Mouse (Mus musculus): ENCODE data around the gene Gm1043. TPM values are rescaled to one million over a fixed set of nuclear protein-coding genes. Genes with fewer than 3 reads are reported as not detected.

Gene Gm1043
- polyA plus RNA-seq, 1 experiment from 2014 or later = 0.36 TPM

DNA sequence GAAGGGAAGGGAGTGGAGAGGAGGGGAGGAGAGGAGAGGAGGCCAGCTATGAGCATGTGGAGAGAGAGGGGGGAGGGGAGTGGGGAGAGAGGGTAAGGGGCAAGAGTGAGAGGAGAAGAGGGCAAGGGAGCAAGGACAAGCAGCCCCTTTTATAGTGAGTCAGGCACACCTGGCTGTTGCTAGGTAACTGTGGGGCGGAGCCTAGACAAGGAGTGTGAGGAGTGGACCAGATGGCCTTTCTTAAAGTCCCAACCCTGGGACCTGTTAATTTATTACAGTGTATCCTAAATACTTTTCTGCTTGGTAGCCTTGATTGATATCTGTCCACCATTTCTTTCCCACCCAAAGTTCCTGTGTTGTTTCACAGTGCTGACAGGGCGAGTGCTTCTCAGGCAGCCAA, 36.1 kb upstream of the Gm1043 start:
- Histone ChIP-seq H3K4me3 (no peak overlapping the region), H3K4me1 (peaks cover 3% of the 10 kb centered on the region), H3K36me3 (no peaks in the 10 kb centered on the region), H3K4me2 (replicated peaks) (no peak overlapping the region), H3K27ac (no peak overlapping the region), H3K27me3 (no peaks in the 10 kb centered on the region), H3K9me3 (replicated peaks) (no peaks in the 10 kb centered on the region), H3K9ac (no peak overlapping the region)
- ATAC-seq (ENCODE audit: low FRiP score) = no peak
- WGBS = 84% methylated on average over 2 of the region's 2 CpGs

DNA sequence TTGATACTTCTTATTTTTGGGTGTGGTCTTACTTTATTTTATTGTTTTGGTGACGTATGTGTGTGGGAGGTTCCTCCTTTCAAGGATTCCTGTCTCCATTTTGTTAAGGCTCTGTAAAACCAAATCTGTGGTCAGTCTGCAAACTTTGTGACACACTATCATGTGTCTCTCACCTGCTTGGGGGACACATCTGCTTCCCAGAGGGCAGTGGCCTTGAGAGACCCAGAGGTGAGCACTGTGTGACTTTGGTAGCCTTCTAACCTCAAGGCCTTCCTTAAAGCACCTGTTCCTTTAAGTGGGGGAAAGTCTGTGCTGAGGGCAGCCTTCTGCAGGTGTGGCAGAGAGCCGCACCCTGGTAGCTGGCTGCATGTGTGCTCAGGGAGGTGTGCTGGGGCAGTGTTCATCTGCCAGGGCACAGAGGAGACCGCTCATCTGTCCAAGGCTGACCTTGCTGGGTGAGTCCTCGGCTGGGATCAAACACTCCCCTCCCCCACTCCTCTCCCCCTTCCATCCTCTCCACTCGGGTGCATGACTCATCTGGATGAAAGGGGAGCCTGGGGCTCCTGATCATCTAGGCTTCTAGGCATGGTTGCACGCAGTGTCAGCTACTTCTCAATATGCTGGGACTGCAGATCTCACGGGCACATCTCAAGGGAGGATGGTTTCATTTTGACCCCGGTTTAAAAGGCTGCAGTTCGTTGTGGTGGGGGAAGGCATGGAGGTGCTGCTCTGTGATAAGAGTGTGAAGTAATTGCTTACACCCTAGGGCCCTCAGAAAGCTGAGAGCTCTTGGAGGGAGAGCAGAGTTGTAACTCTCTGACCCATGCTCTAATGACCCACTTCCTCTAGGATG, 34.4 kb upstream of the Gm1043 start:
- 49% methylated on average over 9 of the region's 9 CpGs for WGBS
- H3K27me3 ChIP-seq = no peaks in the 10 kb centered on the region
- ATAC-seq (ENCODE audit: low FRiP score) = no peak

DNA sequence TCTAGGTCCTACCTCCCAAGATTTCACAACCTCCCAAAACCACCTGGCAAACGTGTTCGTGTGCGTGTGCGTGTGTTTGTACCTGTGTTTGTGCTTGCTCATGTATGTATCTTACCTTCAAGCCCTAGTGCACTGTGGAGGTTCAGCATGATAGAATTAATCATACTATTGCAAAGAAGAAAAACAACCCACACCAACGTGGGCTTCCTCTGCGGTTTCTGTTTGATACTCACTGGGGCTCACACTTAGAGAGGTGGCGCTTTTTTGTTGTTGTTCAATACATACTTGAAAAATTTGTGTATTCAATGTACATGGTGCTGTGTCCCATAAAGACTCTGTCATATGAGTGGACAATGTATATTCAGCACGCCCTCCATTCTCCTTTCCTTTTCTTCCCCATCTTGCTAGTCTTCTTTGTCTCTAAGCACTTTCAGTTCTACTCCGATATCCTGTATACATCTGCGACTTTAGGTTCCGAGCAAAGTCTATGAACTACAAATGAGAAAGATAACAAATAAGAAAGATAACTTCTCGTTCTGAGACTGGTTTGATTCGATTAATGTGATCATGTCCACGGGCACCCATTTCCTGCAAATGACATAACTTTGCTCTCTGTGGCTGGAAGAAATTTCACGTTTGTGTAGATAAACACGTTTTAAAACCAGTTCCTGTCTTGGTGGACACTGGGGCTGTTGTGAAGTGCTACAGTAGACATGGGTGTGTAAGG, 33.6 kb upstream of the Gm1043 start:
- no peaks in the 10 kb centered on the region for H3K36me3 ChIP-seq
- no peaks in the 10 kb centered on the region for H3K9me3 ChIP-seq (replicated peaks)
- H3K4me3 ChIP-seq = no peak overlapping the region
- no peak overlapping the region for H3K9ac ChIP-seq
- WGBS = 91% methylated on average over 16 of the region's 16 CpGs
- H3K4me1 ChIP-seq = peaks cover 3% of the 10 kb centered on the region
- no peak overlapping the region for H3K27ac ChIP-seq
- H3K27me3 ChIP-seq = no peaks in the 10 kb centered on the region
- no peak overlapping the region for H3K4me2 ChIP-seq (replicated peaks)
- no peak for ATAC-seq (ENCODE audit: low FRiP score)

More for the DNA sequence above, 34.4 kb upstream of the Gm1043 start:
- Histone ChIP-seq H3K36me3 (no peaks in the 10 kb centered on the region), H3K4me3 (no peak overlapping the region), H3K27ac (no peak overlapping the region), H3K4me2 (replicated peaks) (no peak overlapping the region), H3K4me1 (peaks cover 3% of the 10 kb centered on the region), H3K9me3 (replicated peaks) (no peaks in the 10 kb centered on the region), H3K9ac (no peak overlapping the region)

DNA sequence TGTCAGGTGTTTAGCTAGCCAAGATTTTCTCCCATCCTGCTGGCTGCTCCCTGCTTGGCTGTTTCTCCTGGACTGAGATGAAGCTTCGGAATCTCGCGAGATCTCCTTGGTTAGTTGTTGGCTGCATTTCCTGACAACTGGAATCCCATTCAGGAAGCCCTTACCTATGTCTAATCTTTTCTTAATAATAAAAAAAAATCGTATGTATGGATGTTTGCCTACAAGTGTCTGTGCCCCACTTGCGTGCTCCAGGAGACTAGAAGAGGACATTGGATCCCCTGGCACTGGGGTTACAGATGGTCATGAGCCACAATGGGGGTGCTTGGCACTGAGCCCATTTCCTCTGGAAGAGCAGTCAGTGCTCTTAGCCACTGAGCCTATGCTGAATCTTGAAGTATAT, 32.3 kb upstream of the Gm1043 start:
- H3K27me3 ChIP-seq = no peaks in the 10 kb centered on the region
- peaks cover 3% of the 10 kb centered on the region for H3K4me1 ChIP-seq
- H3K4me2 ChIP-seq (replicated peaks) = no peak overlapping the region
- no peak overlapping the region for H3K27ac ChIP-seq
- no peaks in the 10 kb centered on the region for H3K9me3 ChIP-seq (replicated peaks)
- no peak overlapping the region for H3K4me3 ChIP-seq
- ATAC-seq (ENCODE audit: low FRiP score) = no peak
- H3K9ac ChIP-seq = no peak overlapping the region
- no peaks in the 10 kb centered on the region for H3K36me3 ChIP-seq
- 81% methylated on average over 5 of the region's 5 CpGs for WGBS

DNA sequence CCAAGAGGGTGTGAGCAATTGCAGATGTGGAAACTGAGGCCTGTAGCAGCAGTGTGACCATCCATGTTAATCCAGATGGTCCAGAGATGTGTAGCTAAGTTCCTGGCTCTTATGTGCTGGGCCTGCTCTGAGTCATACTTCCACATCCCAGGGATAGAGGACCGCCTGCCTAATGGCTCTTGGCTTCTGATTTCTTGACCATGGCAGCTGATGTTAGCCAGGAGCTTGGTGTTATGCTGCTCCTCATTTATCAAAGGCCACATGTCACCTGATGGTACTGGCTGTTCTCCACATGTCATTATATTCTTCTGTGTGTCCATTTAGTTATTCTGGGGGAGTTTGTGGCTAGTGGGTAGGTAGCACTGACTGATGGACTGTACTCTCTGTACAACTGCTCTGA, 29.4 kb upstream of the Gm1043 start:
- Histone ChIP-seq H3K4me1 (peaks cover 3% of the 10 kb centered on the region), H3K27ac (no peak overlapping the region), H3K4me2 (replicated peaks) (no peak overlapping the region), H3K27me3 (no peaks in the 10 kb centered on the region), H3K4me3 (no peak overlapping the region), H3K9ac (no peak overlapping the region), H3K9me3 (replicated peaks) (no peaks in the 10 kb centered on the region), H3K36me3 (no peaks in the 10 kb centered on the region)
- WGBS = 88% methylated on average over 1 of the region's 1 CpGs
- ATAC-seq (ENCODE audit: low FRiP score) = no peak

DNA sequence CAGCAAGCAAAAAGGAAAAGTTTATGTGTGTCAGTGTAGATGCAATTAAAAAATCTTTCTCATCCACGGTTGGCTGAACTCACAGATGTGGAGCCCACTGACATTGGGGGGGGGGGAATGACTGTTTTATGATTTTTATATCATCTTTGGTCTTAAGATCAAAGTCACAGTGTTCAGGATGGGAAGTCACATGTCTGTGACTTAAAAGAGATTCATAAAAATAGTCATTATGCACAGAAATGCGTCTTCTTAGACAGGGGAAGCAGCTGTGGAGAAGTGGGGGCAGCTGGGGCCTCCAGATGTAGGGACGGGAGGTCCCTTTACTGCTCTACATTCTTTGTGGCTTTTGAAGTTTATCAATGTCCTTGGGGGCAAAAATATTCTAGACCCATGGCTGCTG, 28.7 kb upstream of the Gm1043 start:
- ATAC-seq (ENCODE audit: low FRiP score) = no peak
- 85% methylated on average over 3 of the region's 3 CpGs for WGBS
- Histone ChIP-seq H3K4me3 (no peak overlapping the region), H3K4me1 (peaks cover 3% of the 10 kb centered on the region; the same call in 1 of the 2 replicates), H3K4me2 (replicated peaks) (no peak overlapping the region), H3K9me3 (replicated peaks) (no peaks in the 10 kb centered on the region), H3K27ac (no peak overlapping the region), H3K9ac (no peak overlapping the region), H3K27me3 (no peaks in the 10 kb centered on the region), H3K36me3 (no peaks in the 10 kb centered on the region)

DNA sequence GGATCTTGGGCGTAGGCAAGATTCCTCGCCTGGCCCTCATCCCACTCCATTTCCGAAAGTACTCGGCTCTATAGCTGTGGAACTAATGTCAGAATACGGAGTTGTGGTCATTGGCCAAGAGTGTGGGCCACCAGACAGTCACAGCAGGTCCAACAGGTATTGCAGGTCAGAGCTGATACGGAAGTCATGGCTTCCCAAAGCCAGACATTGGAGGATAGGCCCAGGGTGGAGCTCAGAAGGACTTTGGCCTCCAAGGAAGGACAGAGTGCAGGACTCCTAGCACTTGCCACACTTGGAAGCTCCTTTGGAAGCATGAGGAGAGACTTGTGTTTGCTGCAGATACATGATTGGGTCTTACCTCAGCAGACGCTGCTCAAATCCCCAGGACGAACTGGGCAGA, 23.6 kb upstream of the Gm1043 start:
- Histone ChIP-seq H3K4me1 (peaks cover 10% of the 10 kb centered on the region), H3K27ac (no peak overlapping the region), H3K36me3 (no peaks in the 10 kb centered on the region), H3K27me3 (no peaks in the 10 kb centered on the region), H3K4me3 (no peak overlapping the region), H3K9ac (no peak overlapping the region), H3K4me2 (replicated peaks) (no peak overlapping the region), H3K9me3 (replicated peaks) (no peaks in the 10 kb centered on the region)
- WGBS = 90% methylated on average over 8 of the region's 8 CpGs
- ATAC-seq (ENCODE audit: low FRiP score) = no peak

DNA sequence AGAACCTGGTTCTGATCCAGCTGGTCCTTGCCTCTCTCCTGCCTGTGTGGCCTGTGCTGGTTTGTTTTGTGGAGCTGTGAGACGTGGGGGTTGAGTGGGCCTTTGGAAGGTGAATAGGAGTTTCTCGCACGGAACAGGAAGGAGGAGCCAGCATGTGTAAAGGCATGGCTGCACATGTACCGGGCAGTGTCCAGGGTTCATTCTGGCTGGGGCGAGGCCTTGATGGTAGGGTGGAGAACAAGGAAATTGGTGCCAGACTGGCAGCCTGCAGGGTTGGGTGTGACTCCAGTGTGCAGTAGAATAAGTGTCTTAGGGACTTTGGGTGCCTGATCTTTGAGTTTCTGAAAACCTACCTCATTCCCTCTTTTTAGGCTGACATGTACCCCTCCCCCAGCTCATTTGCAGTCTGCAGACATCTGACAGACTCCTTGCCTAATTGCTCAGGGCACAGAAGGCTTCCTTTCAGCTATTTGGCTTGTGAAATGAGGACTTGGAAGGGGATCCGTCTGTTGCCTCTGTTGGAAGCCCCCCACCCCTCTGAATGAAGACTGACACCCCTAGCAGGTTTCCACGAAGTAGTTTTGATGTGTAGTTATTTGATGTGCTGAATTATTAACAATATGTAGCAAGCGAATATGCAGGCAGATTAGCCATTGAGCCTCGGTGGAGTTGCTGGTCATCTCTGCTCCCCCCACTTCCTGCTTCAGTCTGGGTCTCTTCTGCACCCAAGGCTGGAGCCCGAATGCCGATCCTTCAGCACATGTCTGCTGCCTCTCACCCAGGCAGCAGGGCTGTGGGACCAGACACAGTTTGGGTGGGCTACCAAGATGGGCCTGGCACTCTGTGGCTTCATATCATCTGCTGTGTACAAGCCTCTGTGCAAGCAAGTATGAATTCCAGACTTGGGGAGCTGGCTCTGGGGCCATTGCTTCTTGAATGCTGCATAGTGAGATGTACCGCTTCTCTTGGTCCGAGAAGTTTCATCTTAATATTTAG, 20.4 kb upstream of the Gm1043 start:
- ATAC-seq (ENCODE audit: low FRiP score) = no peak
- Histone ChIP-seq H3K4me3 (no peak overlapping the region), H3K9me3 (replicated peaks) (no peaks in the 10 kb centered on the region), H3K27ac (no peak overlapping the region), H3K4me1 (peaks cover 10% of the 10 kb centered on the region), H3K36me3 (no peaks in the 10 kb centered on the region), H3K4me2 (replicated peaks) (no peak overlapping the region), H3K9ac (no peak overlapping the region), H3K27me3 (no peaks in the 10 kb centered on the region)
- 62% methylated on average over 13 of the region's 13 CpGs for WGBS

DNA sequence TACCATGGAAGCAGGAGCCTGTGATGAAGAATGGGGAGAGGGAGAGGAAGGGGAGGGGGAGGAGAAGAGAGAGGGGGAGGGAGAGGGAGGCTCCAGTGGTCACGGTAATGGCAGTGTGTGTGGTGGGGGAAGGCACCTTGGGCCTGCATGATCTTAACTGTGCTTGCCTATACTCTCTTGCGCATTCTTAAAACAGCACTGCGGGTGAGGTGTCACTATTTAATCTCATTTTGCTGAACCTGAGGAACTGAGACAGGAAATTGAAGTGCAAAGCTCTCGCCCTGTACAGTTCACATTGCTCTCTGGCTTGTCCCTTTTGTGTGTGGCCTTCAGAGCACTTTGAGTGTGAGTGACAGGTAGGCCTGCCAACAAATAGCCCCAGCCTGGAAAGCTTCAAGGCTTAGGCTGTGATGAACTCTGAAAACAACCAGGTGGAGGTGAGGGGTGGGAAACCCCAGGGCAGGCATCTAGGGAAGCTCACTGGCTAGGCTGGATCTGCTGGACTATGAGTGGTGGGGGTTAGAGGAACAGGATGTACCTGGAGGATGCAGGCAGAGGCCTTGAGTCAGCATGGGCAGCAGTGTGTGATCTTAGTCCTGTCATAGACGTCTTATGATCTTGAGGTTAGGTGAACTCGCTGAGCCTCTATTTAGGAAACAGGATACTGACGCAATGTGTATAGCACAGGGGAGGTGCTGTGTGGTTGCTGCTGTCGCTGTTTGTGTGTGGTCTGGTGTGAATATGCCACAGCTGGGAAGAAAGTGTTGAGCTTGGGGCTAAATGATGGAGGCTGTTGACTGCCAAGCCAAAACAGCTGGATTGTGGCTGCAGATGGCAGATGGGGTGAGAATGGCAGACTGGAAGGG, 18.2 kb upstream of the Gm1043 start:
- Histone ChIP-seq H3K9me3 (replicated peaks) (no peaks in the 10 kb centered on the region), H3K4me2 (replicated peaks) (no peak overlapping the region), H3K36me3 (no peaks in the 10 kb centered on the region), H3K9ac (no peak overlapping the region), H3K4me3 (no peak overlapping the region), H3K27ac (no peak overlapping the region), H3K27me3 (no peaks in the 10 kb centered on the region), H3K4me1 (peaks cover 10% of the 10 kb centered on the region)
- 72% methylated on average over 8 of the region's 8 CpGs for WGBS
- ATAC-seq (ENCODE audit: low FRiP score) = no peak

DNA sequence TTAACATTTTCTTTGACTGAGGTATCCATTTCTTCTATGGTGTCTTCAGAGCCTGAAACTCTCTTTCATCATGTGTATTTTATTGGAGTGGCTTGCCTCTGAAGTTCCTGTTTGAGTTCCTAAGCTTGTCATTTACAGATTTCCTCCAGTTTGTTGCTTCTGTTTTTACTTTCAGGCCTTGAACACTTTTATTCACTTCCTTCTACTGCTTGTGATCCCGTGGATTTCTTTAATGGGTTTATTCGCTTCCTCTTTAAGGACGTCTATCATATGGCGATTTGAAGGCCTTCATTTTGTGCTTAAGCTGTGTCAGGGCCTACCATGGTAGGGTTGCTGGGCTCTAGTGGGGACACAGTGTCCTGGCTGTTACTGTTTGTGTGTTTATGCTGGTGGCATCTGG, 11.5 kb upstream of the Gm1043 start:
- Histone ChIP-seq H3K4me1 (peaks cover 9% of the 10 kb centered on the region; the same call in 1 of the 2 replicates), H3K36me3 (no peaks in the 10 kb centered on the region), H3K27ac (no peak overlapping the region), H3K4me2 (replicated peaks) (no peak overlapping the region), H3K9ac (no peak overlapping the region), H3K9me3 (replicated peaks) (no peaks in the 10 kb centered on the region), H3K27me3 (0 out of 2 replicates have a peak, but pooled peaks cover 9% of the 10 kb centered on the region), H3K4me3 (no peak overlapping the region)
- WGBS = 87% methylated on average over 4 of the region's 4 CpGs
- ATAC-seq (ENCODE audit: low FRiP score) = no peak

DNA sequence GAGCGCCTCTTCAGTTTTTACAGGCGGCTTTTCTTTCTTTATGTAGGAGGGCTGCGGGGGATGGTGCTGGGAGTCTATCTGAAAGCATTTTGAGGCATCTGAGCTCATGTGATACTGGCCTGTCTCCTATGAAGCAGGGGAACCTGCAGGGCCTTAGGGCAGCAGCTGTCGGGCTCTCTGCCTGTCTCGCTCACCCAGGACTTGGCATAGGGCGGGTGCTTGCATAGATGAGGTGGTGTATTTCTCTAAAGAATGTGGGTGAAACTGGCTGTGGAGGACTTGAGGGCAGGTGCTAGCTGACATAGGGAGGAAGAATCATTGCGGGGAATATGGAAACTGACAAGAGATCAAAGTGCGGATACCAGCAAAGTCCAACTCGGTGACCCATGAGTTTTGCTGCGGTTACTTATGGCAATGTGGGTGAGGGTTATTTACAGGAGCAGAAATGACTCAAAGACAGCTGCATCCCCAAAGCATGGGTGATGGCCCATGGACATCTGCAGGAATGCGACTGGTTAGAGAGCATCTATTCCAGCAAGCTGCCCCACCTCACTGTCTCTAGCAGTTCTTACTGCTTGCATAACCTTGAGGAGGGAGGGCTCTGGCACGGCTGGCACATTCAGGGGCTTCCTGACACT, 8.4 kb upstream of the Gm1043 start:
- Histone ChIP-seq H3K27me3 (0 out of 2 replicates have a peak, but pooled peaks cover 9% of the 10 kb centered on the region), H3K9me3 (replicated peaks) (no peaks in the 10 kb centered on the region), H3K4me1 (peaks cover 9% of the 10 kb centered on the region; the same call in 1 of the 2 replicates), H3K36me3 (no peaks in the 10 kb centered on the region), H3K9ac (no peak overlapping the region; the same call in 1 of the 2 replicates), H3K4me3 (no peak overlapping the region), H3K4me2 (replicated peaks) (no peak overlapping the region), H3K27ac (no peak overlapping the region)
- ATAC-seq (ENCODE audit: low FRiP score) = no peak
- 67% methylated on average over 12 of the region's 12 CpGs for WGBS

All from hindbrain, embryonic 12.5 days (tissue).